Mouse (Mus musculus) hindbrain, embryonic 12.5 days (tissue): ENCODE results near the gene Lmtk2. TPM values are rescaled to one million over a fixed set of nuclear protein-coding genes. Genes with fewer than 3 reads are reported as not detected.
A peak's percentile ranks its signal among the peaks of the same experiment; 100 is the strongest.

Experiments
- ATAC-seq: fragments of 200-750 bp; cut with Nextera tagmentation; 2 replicates; pipeline ENCODE4 v1.8.0; 2017; ENCODE audit warnings: moderate TSS enrichment; ENCODE audit not compliant: low FRiP score
- H3K27ac ChIP-seq: fragments of 300-500 bp; sonication (generic); 2 replicates; pipeline ENCODE4 v1.5.1; 2016; ENCODE audit warnings: mild to moderate bottlenecking
- H3K27me3 ChIP-seq: fragments of 300-500 bp; sonication (generic); 2 replicates; pipeline ENCODE4 v1.6.1; 2016; ENCODE audit warnings: mild to moderate bottlenecking
- H3K36me3 ChIP-seq: fragments of 300-500 bp; sonication (generic); 2 replicates; pipeline ENCODE4 v1.6.1; 2016; ENCODE audit warnings: mild to moderate bottlenecking
- H3K4me1 ChIP-seq: fragments of 300-500 bp; sonication (generic); 2 replicates; pipeline ENCODE4 v1.6.1; 2016
- H3K4me2 ChIP-seq: fragments of 300-500 bp; sonication (generic); replicated peaks from 2 replicates; pipeline ENCODE4 v1.6.1; 2016; ENCODE audit warnings: mild to moderate bottlenecking
- H3K4me3 ChIP-seq: fragments of 300-500 bp; sonication (generic); 2 replicates; pipeline ENCODE4 v1.5.1; 2016; ENCODE audit warnings: mild to moderate bottlenecking
- H3K9ac ChIP-seq: fragments of 300-500 bp; sonication (generic); 2 replicates; pipeline ENCODE4 v1.6.1; 2016; ENCODE audit warnings: mild to moderate bottlenecking, moderate library complexity
- H3K9me3 ChIP-seq: fragments of 300-500 bp; sonication (generic); replicated peaks from 2 replicates; pipeline ENCODE4 v1.6.1; 2016; ENCODE audit warnings: mild to moderate bottlenecking
- WGBS: fragments of 180-500 bp; shearing (Covaris S2); methylation state at CpG from one replicate; pipeline ENCODE4 v1.1.7; 2016; 5-methylcytosine and 5-hydroxymethylcytosine counted together
- polyA plus RNA-seq: library from polyadenylated mRNA; unstranded; fragments of >200 nt; fragmentation: Nextera tagmentation; extraction: Ambion mirVana; gene quantifications from 2 replicates; pipeline ENCODE4 v1.2.1, GENCODE M21; 2016

The Lmtk2 gene
- polyA plus RNA-seq, 1 experiment from 2014 or later = 8.5 TPM

- no peaks in the 10 kb centered on the region for H3K27me3 ChIP-seq
- no peak overlapping the region for H3K9ac ChIP-seq
- no peak for ATAC-seq
- peaks cover 4% of the 10 kb centered on the region for H3K4me1 ChIP-seq
- no peak overlapping the region for H3K4me3 ChIP-seq
- no peaks in the 10 kb centered on the region for H3K9me3 ChIP-seq
- WGBS = 91% methylated on average over 21 of the region's 21 CpGs
- peaks cover 31% of the 10 kb centered on the region for H3K36me3 ChIP-seq
- no peak overlapping the region for H3K4me2 ChIP-seq
- no peak overlapping the region for H3K27ac ChIP-seq
Measured at GRCm38 (mm10) chr5:144184350-144185045, 84.3 kb downstream of the Lmtk2 start.

GRCm38 (mm10) chr5:144188422-144188821 is 88.2 kb downstream of the Lmtk2 start:
- H3K4me2 ChIP-seq = no peak overlapping the region
- ATAC-seq = no peak

GRCm38 (mm10) chr5:144189327-144189726 is 89.1 kb downstream of the Lmtk2 start:
- Histone ChIP-seq H3K4me1 (peaks cover 18% of the 10 kb centered on the region), H3K9me3 (no peaks in the 10 kb centered on the region), H3K27ac (no peak overlapping the region), H3K36me3 (peaks cover 23% of the 10 kb centered on the region), H3K27me3 (no peaks in the 10 kb centered on the region; the same call in 1 of the 2 replicates), H3K4me3 (no peak overlapping the region), H3K4me2 (no peak overlapping the region), H3K9ac (no peak overlapping the region)
- WGBS = 68% methylated on average over 7 of the region's 7 CpGs
- no peak for ATAC-seq

More at GRCm38 (mm10) chr5:144188422-144188821, 88.2 kb downstream of the Lmtk2 start:
- H3K27me3 ChIP-seq = no peaks in the 10 kb centered on the region; the same call in 1 of the 2 replicates
- peaks cover 21% of the 10 kb centered on the region for H3K4me1 ChIP-seq
- H3K36me3 ChIP-seq = peaks cover 23% of the 10 kb centered on the region
- H3K27ac ChIP-seq = no peak overlapping the region
- H3K9ac ChIP-seq = no peak overlapping the region
- H3K9me3 ChIP-seq = no peaks in the 10 kb centered on the region
- 83% methylated on average over 6 of the region's 6 CpGs for WGBS
- no peak overlapping the region for H3K4me3 ChIP-seq

GRCm38 (mm10) chr5:144189950-144190583 is 89.8 kb downstream of the Lmtk2 start, which contains the start of gene Bhlha15:
Gene Bhlha15 (plus strand): TSS chr5:144190286.
- H3K36me3 ChIP-seq = peaks cover 23% of the 10 kb centered on the region
- H3K27ac ChIP-seq = no peak within 1 kb of the TSS
- H3K9ac ChIP-seq = 0 out of 2 replicates have a peak within 1 kb of the TSS, but pooled peaks have one; percentile 10
- H3K4me1 ChIP-seq = peaks cover 18% of the 10 kb centered on the region
- H3K9me3 ChIP-seq = no peaks in the 10 kb centered on the region
- peak within 1 kb of the TSS; percentile 55 for H3K4me2 ChIP-seq
- ATAC-seq = peak; percentile 49
- peak within 1 kb of the TSS; percentile 24 for H3K4me3 ChIP-seq
- WGBS = 4% methylated on average over 23 of the region's 26 CpGs
- no peaks in the 10 kb centered on the region; the same call in 1 of the 2 replicates for H3K27me3 ChIP-seq

GRCm38 (mm10) chr5:144191026-144191425 is 90.8 kb downstream of the Lmtk2 start:
- no peak overlapping the region for H3K4me3 ChIP-seq
- 0 out of 2 replicates have a peak overlapping the region, but pooled peaks have one; percentile 8 for H3K9ac ChIP-seq
- H3K9me3 ChIP-seq = no peaks in the 10 kb centered on the region
- no peak for ATAC-seq
- peaks cover 17% of the 10 kb centered on the region; the same call in 1 of the 2 replicates for H3K36me3 ChIP-seq
- 35% methylated on average over 23 of the region's 23 CpGs for WGBS
- peaks cover 18% of the 10 kb centered on the region for H3K4me1 ChIP-seq
- H3K27ac ChIP-seq = no peak overlapping the region
- H3K4me2 ChIP-seq = no peak overlapping the region
- H3K27me3 ChIP-seq = no peaks in the 10 kb centered on the region; the same call in 1 of the 2 replicates

GRCm38 (mm10) chr5:144192673-144193072 is 92.4 kb downstream of the Lmtk2 start:
- Histone ChIP-seq H3K4me2 (no peak overlapping the region), H3K4me3 (no peak overlapping the region), H3K27ac (no peak overlapping the region), H3K9ac (no peak overlapping the region), H3K4me1 (peaks cover 18% of the 10 kb centered on the region), H3K27me3 (no peaks in the 10 kb centered on the region; the same call in 1 of the 2 replicates), H3K36me3 (peaks cover 15% of the 10 kb centered on the region; the same call in 1 of the 2 replicates), H3K9me3 (no peaks in the 10 kb centered on the region)
- 79% methylated on average over 6 of the region's 6 CpGs for WGBS
- no peak for ATAC-seq

GRCm38 (mm10) chr5:144194416-144194815 is 94.2 kb downstream of the Lmtk2 start:
- 76% methylated on average over 7 of the region's 7 CpGs for WGBS
- no peak for ATAC-seq

GRCm38 (mm10) chr5:144195567-144195966 is 95.3 kb downstream of the Lmtk2 start:
- Histone ChIP-seq H3K36me3 (peaks cover 40% of the 10 kb centered on the region), H3K4me2 (no peak overlapping the region), H3K27ac (no peak overlapping the region), H3K4me1 (peaks cover 6% of the 10 kb centered on the region), H3K4me3 (no peak overlapping the region), H3K27me3 (no peaks in the 10 kb centered on the region; the same call in 1 of the 2 replicates), H3K9me3 (no peaks in the 10 kb centered on the region), H3K9ac (no peak overlapping the region)
- WGBS = 95% methylated on average over 8 of the region's 8 CpGs
- ATAC-seq = no peak

More at GRCm38 (mm10) chr5:144194416-144194815, 94.2 kb downstream of the Lmtk2 start:
- Histone ChIP-seq H3K9ac (no peak overlapping the region), H3K4me3 (no peak overlapping the region), H3K27me3 (no peaks in the 10 kb centered on the region; the same call in 1 of the 2 replicates), H3K27ac (no peak overlapping the region), H3K9me3 (no peaks in the 10 kb centered on the region), H3K36me3 (peaks cover 31% of the 10 kb centered on the region), H3K4me1 (peaks cover 18% of the 10 kb centered on the region), H3K4me2 (no peak overlapping the region)

- WGBS = 90% methylated on average over 11 of the region's 11 CpGs
- ATAC-seq = no peak
- Histone ChIP-seq H3K4me2 (no peak overlapping the region), H3K4me3 (no peak overlapping the region), H3K9ac (no peak overlapping the region), H3K27me3 (no peaks in the 10 kb centered on the region), H3K9me3 (0 out of 2 replicates have a peak, but pooled peaks cover 9% of the 10 kb centered on the region), H3K36me3 (peaks cover 67% of the 10 kb centered on the region), H3K27ac (no peak overlapping the region), H3K4me1 (no peaks in the 10 kb centered on the region)
Measured at GRCm38 (mm10) chr5:144200616-144201015, 100.4 kb downstream of the Lmtk2 start.

- H3K4me3 ChIP-seq = no peak overlapping the region
- H3K36me3 ChIP-seq = peaks cover 82% of the 10 kb centered on the region
- no peaks in the 10 kb centered on the region for H3K27me3 ChIP-seq
- H3K4me1 ChIP-seq = no peaks in the 10 kb centered on the region
- WGBS = 96% methylated on average over 6 of the region's 6 CpGs
- no peak for ATAC-seq
- H3K27ac ChIP-seq = no peak overlapping the region
- no peak overlapping the region for H3K9ac ChIP-seq
- 0 out of 2 replicates have a peak, but pooled peaks cover 9% of the 10 kb centered on the region for H3K9me3 ChIP-seq
- no peak overlapping the region for H3K4me2 ChIP-seq
Measured at GRCm38 (mm10) chr5:144202430-144202829, 102.2 kb downstream of the Lmtk2 start.

- no peak overlapping the region for H3K4me3 ChIP-seq
- no peak overlapping the region for H3K4me2 ChIP-seq
- 0 out of 2 replicates have a peak, but pooled peaks cover 9% of the 10 kb centered on the region for H3K9me3 ChIP-seq
- no peak overlapping the region for H3K27ac ChIP-seq
- 92% methylated on average over 10 of the region's 10 CpGs for WGBS
- H3K27me3 ChIP-seq = no peaks in the 10 kb centered on the region
- H3K9ac ChIP-seq = no peak overlapping the region
- ATAC-seq = no peak
- no peaks in the 10 kb centered on the region for H3K4me1 ChIP-seq
- peaks cover 82% of the 10 kb centered on the region for H3K36me3 ChIP-seq
Measured at GRCm38 (mm10) chr5:144203398-144203959, 103.2 kb downstream of the Lmtk2 start.

GRCm38 (mm10) chr5:144204303-144204702 is 104.1 kb downstream of the Lmtk2 start:
- H3K36me3 ChIP-seq = peaks cover 78% of the 10 kb centered on the region
- no peak for ATAC-seq
- no peak overlapping the region for H3K9ac ChIP-seq
- no peaks in the 10 kb centered on the region for H3K27me3 ChIP-seq
- WGBS = 93% methylated on average over 12 of the region's 12 CpGs
- H3K9me3 ChIP-seq = 0 out of 2 replicates have a peak, but pooled peaks cover 9% of the 10 kb centered on the region
- no peak overlapping the region for H3K27ac ChIP-seq
- no peak overlapping the region for H3K4me2 ChIP-seq
- H3K4me1 ChIP-seq = no peaks in the 10 kb centered on the region
- no peak overlapping the region for H3K4me3 ChIP-seq
